Mouse (Mus musculus) stomach, embryonic 14.5 days (tissue): ENCODE results near the gene Agmo. TPM values are rescaled to one million over a fixed set of nuclear protein-coding genes. Genes with fewer than 3 reads are reported as not detected.

Experiments used
- ATAC-seq: fragments of 200-750 bp; cut with Nextera tagmentation; 2 replicates; pipeline ENCODE4 v1.8.0; 2017; ENCODE audit warnings: low read depth, moderate TSS enrichment; ENCODE audit not compliant: insufficient number of reproducible peaks, insufficient read depth, low FRiP score
- H3K27ac ChIP-seq: fragments of 300-500 bp; sonication (generic); 2 replicates; pipeline ENCODE4 v1.5.1; 2014; ENCODE audit warnings: mild to moderate bottlenecking, low read length, moderate library complexity, mixed read lengths
- H3K27me3 ChIP-seq: fragments of 300-500 bp; sonication (generic); 2 replicates; pipeline ENCODE4 v1.6.1; 2014; ENCODE audit warnings: low read length, control low read depth, mixed read lengths; ENCODE audit not compliant: control insufficient read depth, insufficient read depth
- H3K36me3 ChIP-seq: fragments of 300-500 bp; sonication (generic); 2 replicates; pipeline ENCODE4 v1.6.1; 2014; ENCODE audit warnings: mild to moderate bottlenecking, control low read depth, low read length, moderate library complexity, mixed read lengths; ENCODE audit not compliant: control insufficient read depth, insufficient read depth
- H3K4me1 ChIP-seq: fragments of 300-500 bp; sonication (generic); 2 replicates; pipeline ENCODE4 v1.6.1; 2014; ENCODE audit warnings: low read length, control low read depth, mixed read lengths; ENCODE audit not compliant: control insufficient read depth, insufficient read depth
- H3K4me2 ChIP-seq: fragments of 300-500 bp; sonication (generic); replicated peaks from 2 replicates; pipeline ENCODE4 v1.6.1; 2014; ENCODE audit warnings: low read depth, low read length, control low read depth
- H3K4me3 ChIP-seq: fragments of 300-500 bp; sonication (generic); 2 replicates; pipeline ENCODE4 v1.5.1; 2014; ENCODE audit warnings: low read depth, low read length, control low read depth
- H3K9ac ChIP-seq: fragments of 300-500 bp; sonication (generic); replicated peaks from 2 replicates; pipeline ENCODE4 v1.6.1; 2014; ENCODE audit warnings: low read depth, mild to moderate bottlenecking, control low read depth, low read length, moderate library complexity, mixed read lengths
- H3K9me3 ChIP-seq: fragments of 300-500 bp; sonication (generic); 2 replicates; pipeline ENCODE4 v1.6.1; 2016; ENCODE audit warnings: low read depth, low read length, control low read depth; ENCODE audit not compliant: control insufficient read depth
- polyA plus RNA-seq: library from polyadenylated mRNA; unstranded; fragments of >200 nt; fragmentation: Nextera tagmentation; extraction: Ambion mirVana; gene quantifications from 2 replicates; pipeline ENCODE4 v1.2.1, GENCODE M21; 2014

The Agmo gene
- polyA plus RNA-seq, 1 experiment from 2014 or later = 0.85 TPM

GRCm38 (mm10) chr12:37624078-37624477 lies 382.6 kb downstream of the Agmo start:
- Histone ChIP-seq H3K9me3 (no peaks in the 10 kb centered on the region), H3K4me1 (no peaks in the 10 kb centered on the region), H3K4me3 (no peak overlapping the region), H3K9ac (no peak overlapping the region), H3K36me3 (no peaks in the 10 kb centered on the region), H3K27me3 (no peaks in the 10 kb centered on the region), H3K4me2 (no peak overlapping the region), H3K27ac (no peak overlapping the region)
- ATAC-seq = no peak

Other genes starting within 250 kb of the Agmo start
- gene Meox2, start 133.1 kb upstream of the Agmo start, polyA plus RNA-seq = 7.9 and 11.4 TPM in 2 replicates